Mouse (Mus musculus): ENCODE measurements around the gene Ugt1a6b. TPM values are rescaled to one million over a fixed set of nuclear protein-coding genes. Genes with fewer than 3 reads are reported as not detected.
"Not testable (repeated sequence)": the region's sequence is repeated elsewhere in the genome, so short reads cannot be mapped to it uniquely, and the experiment has no call there.

The Ugt1a6b gene
- polyA plus RNA-seq, 1 experiment from 2014 or later = 3.9 TPM

- H3K9me3 ChIP-seq = no peaks in the 10 kb centered on the region
- H3K9ac ChIP-seq = no peak within 1 kb of the TSS
- no peaks in the 10 kb centered on the region for H3K27me3 ChIP-seq (replicated peaks)
- peak within 1 kb of the TSS; percentile 23; the same call in 1 of the 2 replicates for H3K4me3 ChIP-seq (replicated peaks)
- ATAC-seq (ENCODE audit: insufficient read depth, low FRiP score, low read depth) = peak; percentile 72; the same call in 1 of the 2 replicates
- H3K36me3 ChIP-seq = no peaks in the 10 kb centered on the region
- peaks cover 4% of the 10 kb centered on the region for H3K4me1 ChIP-seq
- WGBS = 15% methylated on average over 10 of the region's 10 CpGs
- peak within 1 kb of the TSS; percentile 82 for H3K27ac ChIP-seq
- peak within 1 kb of the TSS; percentile 45 for H3K4me2 ChIP-seq
Measured at GRCm38 (mm10) chr1:88094941-88095492, 8.0 kb upstream of the Ugt1a6b start, which contains the start of gene Ugt1a7c. TSS of gene Ugt1a7c (plus strand) at chr1:88095062.

- ATAC-seq (ENCODE audit: insufficient read depth, low FRiP score, low read depth); H3K9me3 ChIP-seq; H3K9ac ChIP-seq; H3K27ac ChIP-seq; H3K27me3 ChIP-seq (replicated peaks); H3K4me3 ChIP-seq (replicated peaks); H3K36me3 ChIP-seq; H3K4me2 ChIP-seq; H3K4me1 ChIP-seq: not testable (repeated sequence)
- WGBS = 77% methylated on average over 3 of the region's 3 CpGs
Measured at GRCm38 (mm10) chr1:88098546-88098945, 4.5 kb upstream of the Ugt1a6b start.

GRCm38 (mm10) chr1:88099691-88100090, 3.4 kb upstream of the Ugt1a6b start:
- not testable (repeated sequence) for H3K4me1 ChIP-seq; H3K36me3 ChIP-seq; ATAC-seq (ENCODE audit: insufficient read depth, low FRiP score, low read depth); H3K27ac ChIP-seq; H3K4me3 ChIP-seq (replicated peaks); H3K4me2 ChIP-seq; H3K27me3 ChIP-seq (replicated peaks); H3K9me3 ChIP-seq; H3K9ac ChIP-seq
- 78% methylated on average over 2 of the region's 2 CpGs for WGBS

- H3K4me2 ChIP-seq; H3K36me3 ChIP-seq; H3K9ac ChIP-seq; ATAC-seq (ENCODE audit: insufficient read depth, low FRiP score, low read depth); H3K4me1 ChIP-seq; H3K27me3 ChIP-seq (replicated peaks); H3K9me3 ChIP-seq; H3K4me3 ChIP-seq (replicated peaks): not testable (repeated sequence)
- H3K27ac ChIP-seq = peak overlapping the region; percentile 9; the same call in 1 of the 2 replicates
- WGBS = 70% methylated on average over 5 of the region's 5 CpGs
Measured at GRCm38 (mm10) chr1:88103697-88104468, 831 bp downstream of the Ugt1a6b start.

- Histone ChIP-seq H3K9ac (no peak overlapping the region), H3K4me2 (no peak overlapping the region), H3K27ac (no peak overlapping the region), H3K4me3 (replicated peaks) (no peak overlapping the region), H3K27me3 (replicated peaks) (no peaks in the 10 kb centered on the region), H3K36me3 (no peaks in the 10 kb centered on the region), H3K9me3 (no peaks in the 10 kb centered on the region), H3K4me1 (no peaks in the 10 kb centered on the region)
- 84% methylated on average over 1 of the region's 1 CpGs for WGBS
- no peak for ATAC-seq (ENCODE audit: insufficient read depth, low FRiP score, low read depth)
Measured at GRCm38 (mm10) chr1:88104667-88105430, 1.8 kb downstream of the Ugt1a6b start.

GRCm38 (mm10) chr1:88105656-88106055, 2.6 kb downstream of the Ugt1a6b start:
- no peak for ATAC-seq (ENCODE audit: insufficient read depth, low FRiP score, low read depth)
- H3K27me3 ChIP-seq (replicated peaks) = no peaks in the 10 kb centered on the region
- no peak overlapping the region for H3K4me2 ChIP-seq
- H3K9ac ChIP-seq = no peak overlapping the region
- no peaks in the 10 kb centered on the region for H3K36me3 ChIP-seq
- H3K4me3 ChIP-seq (replicated peaks) = no peak overlapping the region
- H3K9me3 ChIP-seq = no peaks in the 10 kb centered on the region
- H3K27ac ChIP-seq = no peak overlapping the region
- WGBS = 50% methylated on average over 2 of the region's 2 CpGs
- no peaks in the 10 kb centered on the region for H3K4me1 ChIP-seq

GRCm38 (mm10) chr1:88109027-88109557, 6.0 kb downstream of the Ugt1a6b start:
- not testable (repeated sequence) for H3K9ac ChIP-seq; H3K27ac ChIP-seq; H3K4me2 ChIP-seq; H3K36me3 ChIP-seq; H3K27me3 ChIP-seq (replicated peaks); H3K4me1 ChIP-seq; H3K9me3 ChIP-seq; H3K4me3 ChIP-seq (replicated peaks)
- WGBS = 69% methylated on average over 2 of the region's 2 CpGs
- ATAC-seq (ENCODE audit: insufficient read depth, low FRiP score, low read depth) = peak; percentile 90

- H3K4me3 ChIP-seq (replicated peaks); H3K27ac ChIP-seq; ATAC-seq (ENCODE audit: insufficient read depth, low FRiP score, low read depth); H3K9me3 ChIP-seq; H3K4me1 ChIP-seq; H3K27me3 ChIP-seq (replicated peaks); H3K36me3 ChIP-seq; H3K9ac ChIP-seq; H3K4me2 ChIP-seq: not testable (repeated sequence)
- WGBS = 33% methylated on average over 2 of the region's 2 CpGs
Measured at GRCm38 (mm10) chr1:88109604-88110003, 6.6 kb downstream of the Ugt1a6b start.

- H3K9me3 ChIP-seq; H3K27me3 ChIP-seq (replicated peaks); ATAC-seq (ENCODE audit: insufficient read depth, low FRiP score, low read depth); H3K4me1 ChIP-seq; H3K36me3 ChIP-seq; H3K4me2 ChIP-seq; H3K4me3 ChIP-seq (replicated peaks); H3K9ac ChIP-seq; H3K27ac ChIP-seq: not testable (repeated sequence)
- WGBS = 93% methylated on average over 6 of the region's 6 CpGs
Measured at GRCm38 (mm10) chr1:88112769-88113168, 9.7 kb downstream of the Ugt1a6b start.

GRCm38 (mm10) chr1:88120550-88120949, 17.5 kb downstream of the Ugt1a6b start:
- not testable (repeated sequence) for H3K4me2 ChIP-seq; H3K4me3 ChIP-seq (replicated peaks); H3K4me1 ChIP-seq; H3K9ac ChIP-seq; ATAC-seq (ENCODE audit: insufficient read depth, low FRiP score, low read depth); H3K27ac ChIP-seq; H3K27me3 ChIP-seq (replicated peaks); H3K9me3 ChIP-seq; H3K36me3 ChIP-seq
- 16% methylated on average over 4 of the region's 4 CpGs for WGBS

- H3K36me3 ChIP-seq; H3K4me3 ChIP-seq (replicated peaks); H3K27ac ChIP-seq; H3K27me3 ChIP-seq (replicated peaks); ATAC-seq (ENCODE audit: insufficient read depth, low FRiP score, low read depth); H3K9ac ChIP-seq; H3K4me1 ChIP-seq; H3K4me2 ChIP-seq; H3K9me3 ChIP-seq: not testable (repeated sequence)
- no CpG with 5 or more reads among the region's 1 CpGs for WGBS
Measured at GRCm38 (mm10) chr1:88121521-88121920, 18.5 kb downstream of the Ugt1a6b start.

- not testable (repeated sequence) for H3K4me1 ChIP-seq; H3K27ac ChIP-seq; H3K27me3 ChIP-seq (replicated peaks); H3K9me3 ChIP-seq; ATAC-seq (ENCODE audit: insufficient read depth, low FRiP score, low read depth); H3K36me3 ChIP-seq; H3K4me2 ChIP-seq; H3K9ac ChIP-seq; H3K4me3 ChIP-seq (replicated peaks)
- 69% methylated on average over 4 of the region's 4 CpGs for WGBS
Measured at GRCm38 (mm10) chr1:88125827-88126360, 22.8 kb downstream of the Ugt1a6b start.
